Mouse (Mus musculus): Measurements from ENCODE around the gene Ccdc88c.
"Not testable (repeated sequence)": the region's sequence is repeated elsewhere in the genome, so short reads cannot be mapped to it uniquely, and the experiment has no call there.

Ccdc88c gene

DNA sequence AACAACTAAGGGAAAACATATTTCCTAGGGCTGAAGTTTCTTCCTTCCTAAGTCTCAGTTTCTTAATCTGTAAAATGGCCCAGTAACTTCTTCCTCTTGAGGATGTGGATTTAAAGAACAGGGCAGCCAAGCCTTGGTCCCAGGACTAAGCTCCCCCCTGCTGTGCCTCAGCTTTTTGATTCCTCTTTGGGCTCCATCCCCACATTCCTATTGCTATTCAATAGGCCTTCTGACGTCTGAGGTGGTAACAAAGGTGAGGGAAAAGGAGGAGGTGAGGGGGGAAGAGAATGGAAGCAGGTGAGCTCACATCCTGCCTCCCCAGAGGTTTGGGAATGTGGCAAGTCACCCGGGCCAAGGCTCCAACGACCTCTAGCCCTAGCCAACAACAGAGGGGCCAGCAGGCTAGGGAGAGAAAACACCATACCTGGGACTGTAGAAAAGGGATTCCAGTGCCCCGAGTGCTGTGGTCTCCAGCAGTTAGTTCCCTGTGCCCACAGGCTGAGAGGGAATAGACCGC is 12.4 kb downstream of the Ccdc88c start:
- no peak for DNase-seq (ENCODE audit: low spot score)

- DNase-seq (ENCODE audit: low spot score) = peak; percentile 12
Measured at GRCm38 (mm10) chr12:101015926-101016325, 12.9 kb downstream of the Ccdc88c start.

- no peak for DNase-seq (ENCODE audit: low spot score)
Measured at GRCm38 (mm10) chr12:101015165-101015560, 13.7 kb downstream of the Ccdc88c start.

DNA sequence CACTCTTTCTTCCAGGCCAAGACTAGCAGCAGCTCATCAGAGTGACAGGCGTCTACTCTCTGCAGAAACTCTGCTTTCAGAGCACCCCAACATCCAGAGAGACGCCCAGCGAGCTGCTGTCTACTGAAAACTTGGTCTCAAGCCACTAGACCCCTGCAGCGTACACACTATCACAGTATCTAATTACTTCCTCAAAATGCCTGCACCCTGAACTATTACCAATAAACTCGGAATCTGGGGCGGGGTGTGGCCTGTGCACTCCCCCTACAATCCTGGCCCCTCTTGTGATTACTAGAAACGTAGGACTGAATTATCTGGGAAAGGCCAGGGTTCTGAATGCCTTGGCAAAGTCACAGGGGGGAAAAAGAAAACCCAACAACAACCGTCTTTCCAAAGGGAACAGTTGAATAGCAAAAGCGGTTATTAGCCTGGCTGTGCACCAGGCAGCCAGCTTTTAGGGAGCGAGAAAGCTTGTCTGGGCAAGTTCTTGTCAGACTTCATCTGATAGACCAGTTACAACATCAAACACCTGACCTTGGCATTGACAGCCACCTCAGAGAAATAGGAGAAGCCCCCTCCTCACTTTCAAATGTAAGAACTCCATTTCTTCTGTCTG is 14.2 kb downstream of the Ccdc88c start:
- no peak for DNase-seq (ENCODE audit: low spot score)

DNA sequence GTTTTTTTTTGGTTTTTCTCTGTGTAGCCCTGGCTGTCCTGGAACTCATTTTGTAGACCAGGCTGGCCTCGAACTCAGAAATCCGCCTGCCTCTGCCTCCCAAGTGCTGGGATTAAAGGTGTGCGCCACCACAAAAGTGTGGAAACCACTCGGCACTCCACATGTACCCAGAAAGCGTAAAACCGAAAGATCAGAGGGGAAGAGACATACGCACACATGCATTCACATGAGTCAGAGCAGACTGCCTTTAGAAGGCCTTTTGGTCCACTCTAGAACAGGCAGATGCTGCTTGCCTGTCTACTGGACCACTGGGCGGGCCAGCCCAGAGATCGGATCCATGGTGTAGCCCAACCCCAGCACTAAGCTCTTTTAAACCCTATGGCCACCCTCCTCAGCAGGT is 15.2 kb downstream of the Ccdc88c start:
- DNase-seq (ENCODE audit: low spot score) = not testable (repeated sequence)

GRCm38 (mm10) chr12:101013078-101013665 is 15.7 kb downstream of the Ccdc88c start:
- no peak for DNase-seq (ENCODE audit: low spot score)

- DNase-seq (ENCODE audit: low spot score) = no peak
Measured at GRCm38 (mm10) chr12:101012197-101013077, 16.4 kb downstream of the Ccdc88c start.

DNA sequence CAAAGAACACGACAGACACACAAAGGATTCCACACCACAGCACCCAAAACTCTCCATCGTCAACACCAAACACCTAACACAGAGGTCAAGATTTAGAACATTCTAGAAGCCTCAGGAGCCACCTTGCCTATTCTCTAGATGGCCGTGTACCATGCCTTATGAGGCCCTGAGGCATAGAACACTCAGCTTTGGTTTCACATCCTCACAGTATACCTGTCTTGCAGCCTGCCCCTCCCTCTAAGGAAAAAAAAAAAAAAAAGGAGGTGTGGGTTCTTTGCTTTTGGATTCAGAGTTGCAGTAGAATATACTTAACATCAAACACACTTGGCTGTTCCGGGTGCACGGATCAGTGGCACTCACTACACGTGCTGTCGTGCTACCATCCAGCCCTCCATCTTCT is 17.8 kb downstream of the Ccdc88c start:
- DNase-seq (ENCODE audit: low spot score) = no peak

- DNase-seq (ENCODE audit: low spot score) = no peak
Measured at GRCm38 (mm10) chr12:101010148-101010920, 18.5 kb downstream of the Ccdc88c start.

DNA sequence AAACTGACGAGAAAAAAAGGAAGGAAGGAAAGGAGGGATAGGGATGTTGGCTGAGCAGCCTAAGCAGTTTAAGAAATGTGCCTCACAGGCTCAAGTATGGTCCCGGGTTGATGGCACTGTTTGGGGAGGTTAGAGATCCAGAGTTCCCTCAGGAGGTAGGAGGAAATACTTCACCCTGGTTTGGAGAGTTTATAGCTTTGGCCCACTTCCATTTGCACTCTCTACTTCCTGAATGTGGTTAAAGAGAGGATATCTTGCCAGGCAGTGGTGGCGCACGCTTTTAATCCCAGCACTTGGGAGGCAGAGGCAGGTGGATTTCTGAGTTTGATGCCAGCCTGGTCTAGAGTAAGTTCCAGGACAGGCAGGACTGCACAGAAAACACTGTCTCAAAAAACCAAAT is 19.6 kb downstream of the Ccdc88c start:
- DNase-seq (ENCODE audit: low spot score) = no peak

DNA sequence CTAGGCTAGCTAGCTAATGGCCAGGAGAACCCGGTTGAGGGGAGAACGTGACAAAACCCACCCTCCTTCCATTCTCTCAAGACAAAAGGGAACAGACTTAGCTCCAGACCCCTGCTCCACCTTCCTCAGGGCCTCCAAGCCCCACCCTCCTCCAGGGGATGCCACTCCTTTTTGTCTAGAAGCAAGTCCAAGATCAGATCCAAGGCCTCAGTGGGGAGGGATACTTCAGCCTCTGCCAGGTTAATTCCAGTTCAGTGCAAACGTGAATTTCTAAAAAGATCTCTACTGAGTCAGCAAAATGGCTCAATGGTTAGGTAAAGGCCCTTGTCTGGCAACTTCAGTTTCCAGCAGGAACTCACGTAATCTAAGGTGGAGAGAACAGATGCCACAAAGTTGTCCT is 20.2 kb downstream of the Ccdc88c start:
- no peak for DNase-seq (ENCODE audit: low spot score)

- no peak for DNase-seq (ENCODE audit: low spot score)
Measured at GRCm38 (mm10) chr12:101007968-101008481, 20.8 kb downstream of the Ccdc88c start.

- DNase-seq (ENCODE audit: low spot score) = no peak
Measured at GRCm38 (mm10) chr12:101007427-101007826, 21.4 kb downstream of the Ccdc88c start.

- no peak for DNase-seq (ENCODE audit: low spot score)
Measured at GRCm38 (mm10) chr12:101005665-101006420, 23.0 kb downstream of the Ccdc88c start.

DNA sequence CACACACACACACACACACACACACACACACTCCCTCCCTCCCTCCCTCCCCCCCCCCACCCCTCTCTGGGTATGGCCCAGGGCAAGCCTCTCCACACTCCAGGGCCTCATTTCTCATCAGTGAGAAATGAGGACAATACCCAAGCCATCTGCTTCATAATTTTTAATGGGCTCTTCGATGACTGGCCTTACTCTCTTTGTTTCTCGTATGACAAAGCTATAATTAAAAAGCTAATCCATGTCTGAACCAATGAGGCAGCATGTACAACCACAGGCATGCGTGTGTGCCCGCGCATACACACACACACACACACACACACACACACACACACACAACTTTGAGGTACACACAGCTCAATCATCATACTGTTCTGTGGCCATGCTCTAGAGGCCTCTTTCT is 23.9 kb downstream of the Ccdc88c start:
- no peak for DNase-seq (ENCODE audit: low spot score)

GRCm38 (mm10) chr12:101002801-101003513 is 25.9 kb downstream of the Ccdc88c start:
- no peak for DNase-seq (ENCODE audit: low spot score)

GRCm38 (mm10) chr12:100999061-100999954 is 29.5 kb downstream of the Ccdc88c start:
- no peak for DNase-seq (ENCODE audit: low spot score)

- DNase-seq (ENCODE audit: low spot score) = peak; percentile 28
Measured at GRCm38 (mm10) chr12:100998564-100998962, 30.3 kb downstream of the Ccdc88c start.

DNA sequence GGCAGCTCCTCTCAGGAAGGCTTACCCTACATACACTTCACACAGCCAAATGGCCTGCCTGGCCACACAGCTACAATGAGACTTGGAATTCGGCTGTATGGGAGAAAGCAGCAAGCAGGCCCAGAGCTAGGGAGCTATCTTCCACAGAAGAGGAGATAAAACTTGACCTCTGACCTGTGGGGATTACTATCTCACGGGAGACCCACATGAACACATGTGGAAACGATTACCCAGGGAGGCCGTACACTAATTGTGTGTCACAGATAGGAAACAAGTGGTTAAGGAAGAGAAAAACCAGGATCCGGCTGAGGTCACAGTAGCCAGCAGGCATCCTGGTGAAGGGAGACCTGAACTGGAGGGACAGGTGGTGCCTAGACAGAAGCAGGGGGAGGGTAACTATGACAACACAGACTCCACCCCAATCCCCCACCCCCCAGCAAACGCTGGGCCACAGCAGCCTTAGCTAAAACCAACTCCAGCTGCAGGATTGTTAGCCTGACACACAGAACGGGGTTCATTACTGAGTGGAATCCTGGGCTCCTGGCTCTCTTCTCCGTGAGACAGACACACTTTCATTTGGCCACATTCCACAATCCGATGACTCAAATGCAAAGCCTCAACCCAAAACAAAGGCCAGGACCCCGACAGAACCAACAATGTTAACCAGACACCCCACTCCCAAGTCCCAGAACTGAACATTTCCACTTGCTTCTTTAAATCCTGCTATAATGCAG is 30.9 kb downstream of the Ccdc88c start:
- DNase-seq (ENCODE audit: low spot score) = peak; percentile 40

Measured in MN1 (cell line).